Mouse (Mus musculus) erythroid progenitor cell, adult 5-6 weeks (primary cell): ENCODE measurements around the gene Ugt2b34. TPM values are rescaled to one million over a fixed set of nuclear protein-coding genes. Genes with fewer than 3 reads are reported as not detected.

ENCODE experiments used
- total RNA-seq, 2 experiments: library from RNA; stranded (forward) in 1 of 2; stranded (reverse) in 1 of 2; fragments of 150-400 nt in 1 of 2; fragments of 186-747, 209-891 nt in 1 of 2; gene quantifications; 2 replicates each; pipeline versions ENCODE4 v1.2.3 to v1.2.4; 2015 to 2017; ENCODE audit warnings: low replicate concordance in 2 of 2

The Ugt2b34 gene
- total RNA-seq, 2 experiments from 2014 or later, result not detected

Other genes starting within 250 kb of the Ugt2b34 start
- not detected in 2 replicates for gene Tmprss11b, start 230.6 kb downstream of the Ugt2b34 start, total RNA-seq (2015; ENCODE audit: low replicate concordance)
- gene Tmprss11b, start 230.6 kb downstream of the Ugt2b34 start, total RNA-seq (2017; ENCODE audit: low replicate concordance), result not detected in 2 replicates
- gene Tmprss11e, start 161.1 kb downstream of the Ugt2b34 start, total RNA-seq (2015; ENCODE audit: low replicate concordance), result not detected in 2 replicates
- gene Tmprss11e, start 161.1 kb downstream of the Ugt2b34 start, total RNA-seq (2017; ENCODE audit: low replicate concordance), result not detected in 2 replicates
- 99.5 and 104 TPM in 2 replicates for gene Ythdc1, start 102.7 kb downstream of the Ugt2b34 start, total RNA-seq (2015; ENCODE audit: low replicate concordance)
- gene Ythdc1, start 102.7 kb downstream of the Ugt2b34 start, total RNA-seq (2017; ENCODE audit: low replicate concordance), result 64.9 and 84.1 TPM in 2 replicates
- gene Ugt2b1, start 19.6 kb upstream of the Ugt2b34 start, total RNA-seq (2015; ENCODE audit: low replicate concordance), result not detected in 2 replicates
- not detected in 2 replicates for gene Ugt2b1, start 19.6 kb upstream of the Ugt2b34 start, total RNA-seq (2017; ENCODE audit: low replicate concordance)
- gene Ugt2b35, start 93.9 kb upstream of the Ugt2b34 start, total RNA-seq (2015; ENCODE audit: low replicate concordance), result not detected in 2 replicates
- not detected in 2 replicates for gene Ugt2b35, start 93.9 kb upstream of the Ugt2b34 start, total RNA-seq (2017; ENCODE audit: low replicate concordance)
- not detected in 2 replicates for gene Ugt2b36, start 185.6 kb upstream of the Ugt2b34 start, total RNA-seq (2015; ENCODE audit: low replicate concordance)
- gene Ugt2b36, start 185.6 kb upstream of the Ugt2b34 start, total RNA-seq (2017; ENCODE audit: low replicate concordance), result not detected in 2 replicates
- gene Ugt2b5, start 233.4 kb upstream of the Ugt2b34 start, total RNA-seq (2015; ENCODE audit: low replicate concordance), result not detected in 2 replicates
- gene Ugt2b5, start 233.4 kb upstream of the Ugt2b34 start, total RNA-seq (2017; ENCODE audit: low replicate concordance), result not detected in 2 replicates